Mouse (Mus musculus): ENCODE measurements around the gene Dscaml1.

Gene Dscaml1

DNA sequence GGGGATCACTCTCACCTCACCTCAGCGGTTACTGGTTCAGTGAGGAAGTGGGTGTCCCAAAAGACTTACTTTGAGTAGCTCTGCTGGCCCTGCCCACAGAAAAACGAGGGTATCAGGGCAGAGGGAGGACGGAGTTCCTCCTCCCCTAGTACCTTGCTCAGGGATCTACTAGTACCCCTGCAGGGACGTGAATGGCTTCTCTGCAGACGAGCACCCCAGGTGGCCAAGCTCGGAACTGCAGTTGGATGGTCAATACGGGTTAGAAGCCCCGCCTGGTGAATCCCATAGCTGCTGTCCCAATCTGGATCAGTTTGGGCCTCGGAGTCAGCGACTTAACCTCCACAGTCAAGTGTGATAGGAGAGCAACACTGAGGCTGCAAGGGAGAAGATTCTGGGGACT lies 14.1 kb upstream of the Dscaml1 start:
- peak; percentile 95 for DNase-seq

DNA sequence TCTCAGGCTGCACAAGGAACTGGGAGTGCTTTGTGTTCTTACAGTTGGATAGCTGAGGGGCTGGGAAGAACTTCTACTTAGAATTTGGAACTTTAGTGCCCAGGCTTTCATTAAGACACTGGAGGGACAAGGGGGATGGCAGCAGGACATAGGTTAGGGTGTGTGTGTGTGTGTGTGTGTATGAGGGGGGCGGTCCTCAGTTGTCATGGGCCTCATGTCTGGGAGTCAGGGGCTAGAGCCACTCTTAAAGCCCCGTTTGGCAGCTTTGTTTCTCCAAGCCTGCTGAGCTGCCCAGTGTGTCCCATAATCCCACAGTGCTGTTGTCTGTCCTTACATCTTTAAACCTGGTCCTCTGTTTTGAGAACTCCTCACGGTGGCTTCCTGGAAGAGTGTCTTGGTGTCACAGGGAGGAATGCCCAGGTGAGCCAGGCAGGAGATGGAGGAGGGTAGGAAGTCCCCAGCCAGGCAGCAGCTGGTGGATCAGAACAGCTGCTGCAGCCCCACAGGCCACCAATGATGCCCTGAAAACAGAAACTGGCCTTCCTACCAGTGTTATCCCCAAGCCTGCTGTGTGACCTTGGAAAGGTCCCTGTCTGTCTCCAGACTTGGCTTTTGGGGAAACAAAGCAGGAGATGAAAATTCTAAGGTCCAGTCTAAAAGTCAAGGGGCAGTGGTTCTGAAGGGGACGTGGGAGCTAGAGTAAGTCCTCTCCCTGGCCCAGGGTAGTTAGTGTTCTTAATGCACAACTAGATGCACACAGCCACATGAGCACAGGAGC lies 13.5 kb upstream of the Dscaml1 start:
- peak; percentile 29 for DNase-seq

DNA sequence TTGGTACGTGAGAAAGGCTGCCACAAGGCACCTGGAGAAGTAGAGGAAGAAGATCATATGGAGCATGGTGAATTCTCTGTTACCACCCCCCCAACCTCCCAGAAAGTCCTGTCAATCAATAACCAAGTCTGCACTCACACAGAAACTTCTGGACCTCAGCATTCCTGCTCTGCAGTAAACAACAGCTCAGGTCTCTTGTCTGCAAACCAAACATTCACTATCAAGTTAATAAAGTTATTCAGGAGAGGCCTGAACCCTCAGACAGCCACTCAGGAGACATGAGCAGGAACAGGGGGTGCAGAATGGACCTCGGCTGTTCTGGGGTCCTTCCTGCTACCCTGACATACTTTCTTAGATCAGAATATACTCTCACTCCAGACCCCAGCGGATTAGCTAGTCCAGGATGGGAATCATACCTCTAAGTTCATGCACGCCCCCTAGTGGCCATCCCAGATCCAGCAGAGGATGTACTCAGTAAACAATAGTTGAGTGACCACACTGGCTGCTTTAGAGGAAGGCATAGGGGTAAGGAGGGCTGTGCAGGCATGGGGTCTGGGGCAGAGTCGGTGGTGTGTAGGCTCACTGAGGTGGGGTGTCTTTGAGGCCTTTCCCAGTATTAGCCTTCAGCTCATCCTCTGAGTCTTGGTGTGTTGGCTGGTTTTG lies 12.8 kb upstream of the Dscaml1 start:
- peak; percentile 84 for DNase-seq

DNA sequence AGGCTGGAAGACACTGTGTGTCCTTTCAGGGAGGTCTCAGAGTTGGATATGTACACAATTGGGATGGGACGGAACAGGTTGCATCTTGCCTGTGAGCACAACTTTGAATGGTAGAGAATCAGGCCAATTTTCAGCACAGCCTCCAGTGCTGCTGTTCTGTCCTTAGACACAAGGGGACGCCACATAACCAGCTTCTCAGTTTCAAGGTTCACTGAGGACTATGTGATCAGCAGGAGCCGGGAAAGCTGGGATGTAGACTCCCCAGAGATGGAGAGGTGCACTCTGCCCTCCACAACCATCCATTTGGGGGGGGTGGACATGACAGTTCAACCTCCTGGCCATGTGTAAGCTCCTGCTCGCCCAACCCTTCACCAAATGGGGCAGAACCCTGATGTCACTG lies 10.5 kb upstream of the Dscaml1 start:
- DNase-seq = peak; percentile 73

DNA sequence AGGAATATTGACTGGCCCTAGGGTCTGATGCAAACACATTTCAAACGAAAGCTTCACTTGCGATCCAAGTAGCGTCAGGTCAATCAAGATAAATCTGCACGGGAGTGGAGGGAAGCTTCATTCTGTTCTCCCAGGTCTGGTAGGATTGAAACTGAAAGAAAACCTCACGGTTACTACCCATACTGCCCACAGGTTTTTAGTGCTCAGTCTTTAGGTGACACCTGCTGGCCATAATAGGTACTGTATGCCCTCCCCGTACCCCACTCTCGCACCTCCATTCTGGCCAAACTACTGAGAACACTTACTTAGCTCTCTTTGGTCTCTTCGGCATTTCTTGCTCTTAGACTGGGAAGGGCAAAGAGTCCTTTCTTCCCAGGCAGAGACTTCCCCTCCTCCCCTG lies 9.2 kb upstream of the Dscaml1 start:
- peak; percentile 74 for DNase-seq

DNA sequence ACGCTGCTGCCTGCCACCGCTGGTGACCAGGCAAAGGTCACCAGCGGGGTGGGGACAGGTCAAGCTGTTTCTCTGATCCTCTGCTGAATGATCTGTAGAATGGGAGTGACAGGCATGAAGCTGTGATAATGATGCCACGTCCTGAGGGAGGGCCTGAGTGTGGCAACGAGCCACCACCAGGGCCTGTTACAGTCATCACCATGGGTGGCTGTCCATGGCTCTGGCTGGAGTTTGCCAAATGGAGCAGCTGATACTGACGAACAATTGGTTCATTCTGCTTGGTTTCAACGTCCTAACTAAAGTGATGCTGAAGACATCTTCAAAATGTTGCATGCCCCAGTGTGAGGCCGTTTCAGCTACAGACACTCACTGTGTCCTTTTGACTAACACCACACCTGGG lies 8.2 kb upstream of the Dscaml1 start:
- DNase-seq = no peak

DNA sequence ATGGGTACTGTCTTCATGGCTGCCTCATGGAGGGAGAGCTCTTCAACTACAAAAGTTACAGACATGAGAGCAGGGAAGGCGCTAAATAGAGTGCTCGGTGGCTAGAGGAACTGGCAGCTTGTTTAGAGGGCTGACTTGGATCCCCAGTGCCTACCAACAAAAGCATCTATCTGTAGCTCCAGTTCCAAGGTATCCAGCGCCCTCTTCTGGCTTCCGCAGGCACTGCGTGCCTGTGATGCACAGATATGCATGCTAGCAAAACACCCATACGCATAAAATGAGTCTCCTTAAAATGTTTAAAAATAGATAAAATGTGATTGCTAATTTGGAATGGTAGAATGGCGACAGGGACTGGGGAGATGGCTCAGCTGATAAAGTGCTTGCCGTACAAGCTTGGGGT lies 5.2 kb upstream of the Dscaml1 start:
- DNase-seq = no peak

DNA sequence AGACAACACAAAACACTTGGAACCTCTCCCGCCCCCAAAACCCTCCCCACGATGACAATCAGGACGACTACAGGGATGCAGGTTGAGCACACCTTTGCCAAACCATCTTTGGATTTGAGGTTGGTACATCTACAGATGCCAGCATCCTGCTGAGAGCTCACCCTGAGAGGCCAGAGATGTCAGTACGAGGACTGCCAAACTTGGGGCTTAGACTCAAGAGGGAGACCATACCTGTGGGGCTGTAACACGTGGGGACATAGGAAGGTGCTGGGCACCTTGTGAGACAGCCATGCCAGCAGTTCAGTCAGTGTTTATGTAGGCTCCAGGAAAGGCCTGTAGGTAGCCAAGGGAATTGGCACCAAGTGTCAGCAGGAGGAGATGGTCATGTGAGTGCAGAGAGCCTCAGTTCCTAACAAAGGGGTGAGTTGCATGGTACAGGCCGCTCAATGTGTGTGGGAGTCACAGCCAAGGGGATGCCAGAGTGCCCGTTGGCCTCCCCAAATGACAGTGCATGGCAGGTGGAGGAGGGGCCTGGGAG lies 3.6 kb upstream of the Dscaml1 start:
- DNase-seq = no peak

DNA sequence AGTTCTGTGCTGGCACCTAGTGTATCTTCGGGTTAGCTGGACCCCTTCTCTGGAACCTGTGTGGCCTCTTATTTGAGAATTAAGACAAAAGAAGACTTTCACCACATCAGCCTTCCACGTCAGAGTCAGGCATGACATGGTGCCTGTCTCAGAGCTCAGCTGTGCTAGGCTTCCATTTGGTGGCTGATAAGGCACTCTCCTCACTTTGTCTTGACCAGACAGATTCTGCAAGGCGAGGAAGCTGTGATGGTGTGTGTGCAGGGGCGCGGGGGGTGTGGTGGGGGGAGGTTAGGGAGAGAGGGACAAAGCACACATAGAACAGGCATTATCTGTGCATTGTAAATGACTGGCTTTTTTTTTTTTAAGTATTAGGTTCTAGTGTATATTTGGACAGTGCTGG lies 3.0 kb downstream of the Dscaml1 start:
- DNase-seq = no peak

DNA sequence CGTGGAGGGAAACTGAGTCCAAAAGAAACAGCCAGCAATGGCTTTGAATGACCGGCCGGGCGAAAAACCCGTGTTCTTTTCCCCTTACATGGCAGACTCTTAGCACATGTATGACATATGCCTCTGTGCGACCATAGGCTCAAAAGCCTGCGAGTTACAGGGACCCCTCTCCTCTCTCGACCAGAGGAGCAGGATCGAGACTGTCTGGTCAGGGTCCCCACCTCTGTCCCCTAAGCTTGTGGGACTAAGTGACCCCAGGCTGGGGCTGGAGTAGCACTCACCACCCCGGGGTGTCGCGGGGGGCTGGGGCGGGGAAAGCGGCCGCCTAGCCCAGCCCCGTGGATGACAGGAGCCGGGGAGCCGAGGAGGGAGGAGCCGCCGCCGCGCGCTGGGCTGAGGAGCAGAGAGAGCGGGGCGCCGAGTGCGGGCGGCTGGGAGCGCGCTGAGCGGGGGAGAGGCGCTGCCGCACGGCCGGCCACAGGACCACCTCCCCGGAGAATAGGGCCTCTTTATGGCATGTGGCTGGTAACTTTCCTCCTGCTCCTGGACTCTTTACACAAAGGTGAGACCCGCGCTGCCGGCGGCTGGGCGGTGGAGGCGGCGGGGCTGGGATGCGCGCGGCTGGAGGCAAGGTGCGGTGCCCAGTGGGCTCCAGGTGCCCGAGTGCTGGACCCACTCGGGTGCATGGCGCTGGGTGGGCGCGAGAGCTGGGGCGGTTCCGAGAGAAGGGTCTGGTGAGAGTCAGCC lies 3.7 kb downstream of the Dscaml1 start:
- peak; percentile 32 for DNase-seq

DNA sequence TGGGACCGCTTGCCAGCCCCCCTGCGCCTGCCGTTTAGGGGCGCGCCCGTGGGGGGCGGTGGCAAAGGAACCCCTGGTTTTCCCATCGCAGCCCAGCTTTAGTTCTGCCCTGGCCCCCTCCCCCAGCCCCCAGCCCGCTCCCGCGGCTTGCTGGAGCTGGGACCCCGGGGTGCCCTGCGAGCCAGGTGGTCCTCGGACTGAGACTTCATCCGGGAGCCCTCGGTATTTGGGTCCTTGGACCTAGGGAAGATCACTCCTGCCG lies 4.2 kb downstream of the Dscaml1 start:
- DNase-seq = no peak

DNA sequence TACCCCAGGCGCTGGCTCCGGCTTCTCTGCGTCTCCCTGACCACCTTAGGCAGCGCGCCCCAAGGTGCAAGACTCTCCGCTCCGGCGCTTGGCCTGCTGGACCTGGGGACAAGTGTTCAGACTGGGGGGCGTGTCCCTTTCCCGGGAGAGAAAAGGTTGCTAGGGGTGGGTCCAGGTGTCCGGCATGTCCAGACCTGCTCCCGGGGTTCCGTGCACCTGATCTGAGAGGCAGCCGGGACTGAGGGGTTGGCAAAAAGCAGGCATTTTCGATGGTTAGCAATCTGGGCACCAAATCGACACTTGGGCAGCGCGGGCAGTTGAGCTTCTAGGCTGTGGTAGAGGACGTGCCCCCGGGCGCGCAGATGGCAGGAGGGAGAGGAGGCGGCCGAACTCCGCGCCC lies 4.7 kb downstream of the Dscaml1 start:
- DNase-seq = no peak

DNA sequence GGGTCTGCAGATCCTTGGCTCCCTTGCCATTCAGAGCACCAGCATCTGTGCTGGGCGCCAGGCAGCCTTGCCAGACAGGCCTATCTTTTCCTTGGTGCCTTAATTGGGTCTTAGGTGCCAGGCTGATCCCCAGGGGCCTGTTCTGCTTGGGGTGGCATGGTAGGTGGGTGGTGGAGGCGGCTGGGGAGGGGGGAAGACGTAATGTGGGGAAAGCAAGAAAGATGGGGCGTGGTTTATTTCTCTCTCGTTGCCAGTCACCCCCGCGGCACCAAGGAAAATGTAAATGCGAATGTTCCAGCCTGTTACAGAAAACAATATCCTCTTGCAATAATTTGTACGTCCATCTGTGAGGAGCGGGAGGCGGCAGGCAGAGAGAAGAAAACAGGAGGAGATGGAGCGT lies 6.2 kb downstream of the Dscaml1 start:
- DNase-seq = no peak

DNA sequence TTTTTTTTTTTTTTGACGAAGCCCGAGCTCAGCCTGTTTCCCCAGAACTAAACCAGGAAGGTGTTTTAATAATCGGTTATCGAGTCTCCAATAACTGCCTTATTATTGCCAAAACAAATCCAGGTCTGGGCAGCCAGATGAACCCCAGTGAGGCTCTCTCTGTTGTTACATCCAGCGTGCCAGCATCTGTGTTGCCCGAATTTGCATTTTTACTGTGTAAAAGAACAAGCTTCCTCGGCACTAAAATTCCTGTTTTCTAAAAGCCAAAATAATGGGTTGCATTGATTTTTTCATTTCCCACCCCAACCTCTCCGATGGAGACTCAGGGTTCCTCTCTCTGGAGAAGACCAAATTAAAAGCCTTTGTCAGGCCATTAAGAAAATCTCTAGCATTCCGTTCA lies 6.7 kb downstream of the Dscaml1 start:
- DNase-seq = no peak

DNA sequence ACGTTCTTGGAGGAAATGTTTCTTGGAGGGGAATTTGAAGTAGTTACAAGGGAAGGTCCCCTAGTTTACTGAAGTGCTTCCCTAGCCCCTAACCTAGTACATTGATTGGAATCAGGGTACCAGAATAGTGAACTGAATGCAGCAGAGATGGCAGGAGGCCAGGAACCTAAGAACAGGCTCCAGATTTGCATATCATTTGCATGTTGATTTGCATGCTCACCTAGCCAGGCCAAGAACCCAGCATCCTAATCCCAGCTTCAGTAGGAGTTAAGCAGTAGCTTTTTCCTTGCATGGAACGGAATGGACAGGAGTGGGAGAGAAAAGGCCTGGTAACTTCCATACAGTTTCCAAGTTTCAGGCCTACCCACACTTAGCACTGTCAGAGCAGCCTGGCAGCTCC lies 7.7 kb downstream of the Dscaml1 start:
- DNase-seq = no peak

DNA sequence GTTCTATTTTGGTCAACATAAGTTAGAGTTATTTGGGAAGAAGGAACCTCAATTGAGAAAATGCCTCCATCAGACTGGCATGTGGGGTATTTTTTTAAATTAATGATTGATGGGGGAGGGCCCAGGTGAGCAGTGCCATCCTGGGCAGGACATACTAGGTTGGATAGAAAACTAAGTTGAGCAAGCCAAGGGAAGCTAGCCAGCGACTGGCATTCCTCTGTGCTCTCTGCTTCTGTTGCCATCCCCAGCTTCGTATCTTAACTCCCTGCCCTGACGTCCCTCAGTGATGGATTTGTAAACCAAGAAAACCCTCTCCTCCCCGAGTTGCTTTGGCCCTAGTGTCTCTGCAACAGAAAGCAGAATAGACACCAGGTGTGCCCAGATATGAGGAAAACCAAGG lies 12.6 kb downstream of the Dscaml1 start:
- DNase-seq = no peak

DNA sequence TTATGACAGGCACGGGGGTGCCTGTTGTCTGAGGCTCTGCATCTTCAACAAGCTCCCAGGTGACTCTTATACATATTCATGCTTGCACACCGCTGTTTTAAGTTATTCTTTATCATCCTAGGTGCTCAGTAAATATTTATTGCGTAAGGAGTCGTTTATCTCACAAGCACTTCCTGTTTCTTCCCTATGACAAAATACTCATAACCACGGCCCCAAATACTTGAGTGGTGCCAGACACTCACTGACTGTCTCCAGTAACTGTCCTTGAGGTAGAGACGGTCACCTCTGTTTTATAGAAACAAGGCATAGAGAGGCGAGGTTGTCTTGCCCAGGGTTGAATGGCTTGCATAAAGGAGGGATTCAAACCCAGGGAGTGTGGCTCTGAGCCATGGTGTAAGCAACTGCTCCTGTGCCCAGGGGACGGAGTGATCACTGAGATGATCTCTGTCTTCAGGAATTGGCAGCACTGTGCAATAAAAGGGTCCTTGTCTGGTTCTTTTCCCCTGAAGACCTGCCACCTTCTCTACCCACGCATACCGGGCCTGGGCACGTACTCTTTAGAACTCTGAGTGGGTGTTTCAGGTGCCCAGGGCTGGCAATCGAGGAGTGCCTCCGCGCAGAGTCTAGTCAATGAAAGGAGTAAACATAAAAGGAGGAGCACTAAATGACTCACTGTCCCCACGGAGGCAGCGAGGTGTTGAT lies 13.8 kb downstream of the Dscaml1 start:
- DNase-seq = no peak

DNA sequence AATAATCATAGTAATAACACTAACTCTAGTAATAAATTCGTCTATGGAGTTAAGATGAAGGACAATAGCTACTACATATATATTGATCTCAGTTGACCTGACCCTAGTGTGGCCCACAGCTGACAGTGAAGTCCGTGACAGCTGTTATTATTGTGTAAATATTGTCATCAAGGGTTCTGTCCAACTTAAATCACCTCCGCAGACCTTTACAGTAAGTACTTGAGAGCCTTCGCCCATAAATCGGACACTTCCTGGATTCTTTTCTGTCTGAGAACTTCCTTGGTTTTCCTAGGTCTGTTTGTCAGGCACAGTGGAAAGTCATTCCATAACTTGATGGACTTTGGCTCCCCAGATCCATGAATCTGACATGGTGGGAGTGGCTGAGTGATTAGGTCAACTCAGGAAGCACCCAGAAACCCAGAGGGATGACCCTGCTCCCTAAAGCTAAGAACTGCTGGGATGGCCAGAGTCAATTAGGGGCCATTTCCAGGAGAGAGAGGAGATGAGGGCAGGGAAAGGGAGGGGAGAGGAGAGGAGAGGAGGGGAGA lies 17.9 kb downstream of the Dscaml1 start:
- DNase-seq = no peak

DNA sequence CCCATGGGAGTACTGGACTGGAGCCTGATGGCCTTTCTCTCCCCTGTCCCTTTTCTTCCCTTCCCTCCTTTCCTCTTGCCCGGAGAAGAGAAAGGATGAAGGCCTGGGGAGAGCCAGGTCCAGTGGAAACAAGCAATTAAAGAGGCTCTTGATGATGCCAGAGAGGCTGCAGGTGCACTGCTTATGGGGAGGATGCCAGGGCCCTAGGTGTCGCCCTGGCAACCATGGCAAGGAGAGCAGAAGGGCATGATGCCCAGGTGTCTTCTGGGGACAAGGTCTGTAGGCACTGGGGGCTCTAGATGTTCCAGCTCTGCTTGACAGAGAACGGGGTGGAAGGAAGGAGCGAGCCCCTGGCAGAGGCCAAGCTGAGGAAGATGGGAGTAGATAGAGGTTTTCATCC lies 23.2 kb downstream of the Dscaml1 start:
- no peak for DNase-seq

DNA sequence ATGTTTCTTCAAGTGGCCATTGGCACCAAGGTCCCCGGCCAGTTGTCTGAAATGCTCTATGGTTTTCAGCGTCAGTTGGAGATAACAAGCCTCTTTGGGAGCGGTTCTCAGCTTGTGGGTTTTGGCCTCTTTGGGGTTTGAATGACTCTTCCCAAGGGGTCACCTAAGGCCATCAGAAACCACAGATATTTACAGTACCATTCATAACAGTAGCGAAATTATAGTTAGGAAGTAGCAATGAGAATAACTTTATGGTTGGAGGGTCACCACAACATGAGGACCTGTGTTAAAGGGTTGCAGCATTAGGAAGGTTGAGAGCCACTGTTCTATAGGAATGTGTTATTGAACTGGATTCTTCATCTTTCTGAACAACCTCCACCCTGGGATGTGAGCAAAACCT lies 24.9 kb downstream of the Dscaml1 start:
- no peak for DNase-seq

DNA sequence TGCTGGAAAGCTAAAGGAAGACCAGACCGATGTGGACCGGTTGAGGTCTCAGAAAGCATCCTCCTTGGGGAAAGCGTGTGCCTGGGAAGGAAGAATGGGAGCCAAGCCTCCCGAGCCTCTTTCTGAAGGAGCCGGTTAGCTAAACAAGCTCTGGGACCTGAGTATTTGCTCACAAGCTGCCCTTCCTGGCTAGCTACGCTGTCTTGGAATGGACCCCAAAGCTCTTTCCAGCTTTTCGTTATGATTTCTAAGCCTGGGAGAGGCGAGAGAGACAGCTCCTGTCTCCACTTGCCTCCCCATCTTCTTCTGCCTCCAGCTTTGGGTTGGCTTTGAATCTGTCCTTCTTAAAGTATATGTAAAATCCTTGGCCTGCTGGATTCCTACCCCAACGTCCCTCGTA lies 27.6 kb downstream of the Dscaml1 start:
- no peak for DNase-seq

DNA sequence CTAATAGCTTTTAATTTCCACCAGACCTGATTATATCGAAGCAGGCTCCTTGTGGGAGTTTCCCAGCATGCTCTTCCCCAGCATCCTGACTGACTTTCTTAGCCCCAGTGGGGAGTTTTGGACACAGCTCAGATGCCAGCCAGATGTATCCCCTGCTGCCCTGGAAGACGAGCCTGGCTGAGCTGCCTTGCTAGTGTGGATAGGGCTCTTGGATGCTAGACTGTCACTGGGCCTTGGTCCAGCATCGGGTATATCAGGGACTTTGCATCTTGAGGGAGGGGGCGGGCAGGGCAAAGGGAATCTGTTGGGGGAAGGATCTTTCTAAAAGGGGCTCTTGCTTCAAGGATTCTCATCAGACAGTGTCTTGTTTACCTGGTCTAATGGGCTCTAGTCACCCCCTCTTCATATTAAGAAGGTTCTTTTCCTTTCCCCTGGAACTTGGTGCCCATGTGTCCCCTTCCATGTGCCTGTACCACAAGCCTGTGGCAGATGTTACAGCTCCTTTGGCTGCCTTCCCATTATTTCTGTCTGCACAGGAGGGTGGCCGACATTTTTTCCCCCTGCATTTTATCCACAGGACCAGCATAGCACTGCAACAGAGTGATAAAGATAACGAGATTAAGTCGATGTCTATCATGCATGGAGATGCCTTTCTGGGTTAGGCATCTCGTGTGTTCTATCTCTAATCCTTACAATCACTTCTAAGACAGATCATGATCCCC lies 28.6 kb downstream of the Dscaml1 start:
- no peak for DNase-seq

Data from kidney, postnatal 10 days (tissue).